Mouse (Mus musculus): ENCODE measurements around the gene Dmpk. TPM values are rescaled to one million over a fixed set of nuclear protein-coding genes. Genes with fewer than 3 reads are reported as not detected.
A peak's percentile ranks its signal among the peaks of the same experiment; 100 is the strongest.
"Not testable (repeated sequence)": the region's sequence is repeated elsewhere in the genome, so short reads cannot be mapped to it uniquely, and the experiment has no call there.

Dmpk gene
- polyA plus RNA-seq, 1 experiment = 7.7 TPM

DNA sequence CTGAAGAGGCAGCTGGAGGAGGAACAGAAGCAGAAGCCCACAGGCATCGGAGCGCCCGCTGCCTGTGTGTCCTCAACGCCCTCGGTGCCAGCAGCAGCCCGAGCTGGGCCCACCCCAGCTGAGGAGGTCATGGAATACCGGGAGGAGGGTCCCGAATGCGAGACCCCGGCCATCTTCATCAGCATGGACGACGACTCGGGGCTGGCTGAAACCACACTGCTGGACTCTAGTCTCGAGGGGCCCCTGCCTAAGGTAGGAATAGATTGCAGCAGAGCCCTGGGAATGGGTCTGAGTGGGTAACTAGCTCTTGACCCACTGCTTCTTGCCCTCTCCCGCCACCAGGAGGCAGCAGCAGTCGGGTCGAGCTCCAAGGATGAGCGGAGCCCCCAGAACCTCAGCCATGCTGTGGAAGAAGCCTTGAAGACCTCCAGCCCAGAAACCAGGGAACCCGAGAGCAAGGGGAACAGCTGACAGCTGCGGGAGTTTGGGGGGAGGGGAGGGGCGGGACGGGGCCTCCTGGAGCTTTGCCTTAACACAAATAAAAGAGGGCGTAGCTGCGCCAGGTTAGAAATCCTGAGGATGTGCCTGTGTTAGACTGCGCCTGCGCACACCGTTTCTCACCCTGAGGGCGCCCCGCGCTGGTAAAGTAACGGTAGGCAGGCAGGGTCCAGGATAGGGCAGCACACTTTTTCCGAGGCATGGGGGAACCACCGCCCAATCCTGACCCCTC lies 29.4 kb upstream of the Dmpk start, which contains the start of gene Rsph6a:
Gene Rsph6a, plus strand, starts transcription at position 644 of the 730 bp plus-strand sequence.
- TF ChIP-seq GATA1 (IDR thresholded peaks at IDR 0.05; ENCODE audit: borderline replicate concordance, low read length) (no peak), FLI1 (IDR thresholded peaks at IDR 0.05; ENCODE audit: low read length) (no peak)
- peaks cover 68% of the 10 kb centered on the region for H3K36me3 ChIP-seq (replicated peaks; ENCODE audit: low read length)
- peaks cover 11% of the 10 kb centered on the region for H3K27me3 ChIP-seq (replicated peaks)
- H3K9me3 ChIP-seq = no peaks in the 10 kb centered on the region
- no peak within 1 kb of the TSS for H3K4me3 ChIP-seq (replicated peaks)
- peaks cover 7% of the 10 kb centered on the region for H3K4me1 ChIP-seq

- H3K36me3 ChIP-seq (replicated peaks; ENCODE audit: low read length) = peaks cover 63% of the 10 kb centered on the region
- H3K9me3 ChIP-seq = no peaks in the 10 kb centered on the region
- H3K27me3 ChIP-seq (replicated peaks) = peaks cover 14% of the 10 kb centered on the region
- TF ChIP-seq FLI1 (IDR thresholded peaks at IDR 0.05; ENCODE audit: low read length) = no peak
- no peak for TF ChIP-seq GATA1 (IDR thresholded peaks at IDR 0.05; ENCODE audit: borderline replicate concordance, low read length)
- H3K4me1 ChIP-seq = peaks cover 7% of the 10 kb centered on the region
- H3K4me3 ChIP-seq (replicated peaks) = no peak overlapping the region
Measured at GRCm38 (mm10) chr7:19054777-19055076, 28.9 kb upstream of the Dmpk start.

GRCm38 (mm10) chr7:19055108-19055507 lies 28.5 kb upstream of the Dmpk start:
- Histone ChIP-seq H3K9me3 (no peaks in the 10 kb centered on the region), H3K4me3 (replicated peaks) (no peak overlapping the region), H3K27me3 (replicated peaks) (peaks cover 17% of the 10 kb centered on the region), H3K36me3 (replicated peaks; ENCODE audit: low read length) (peaks cover 59% of the 10 kb centered on the region), H3K4me1 (peaks cover 7% of the 10 kb centered on the region)
- TF ChIP-seq GATA1 (IDR thresholded peaks at IDR 0.05; ENCODE audit: borderline replicate concordance, low read length) (no peak), FLI1 (IDR thresholded peaks at IDR 0.05; ENCODE audit: low read length) (no peak)

DNA sequence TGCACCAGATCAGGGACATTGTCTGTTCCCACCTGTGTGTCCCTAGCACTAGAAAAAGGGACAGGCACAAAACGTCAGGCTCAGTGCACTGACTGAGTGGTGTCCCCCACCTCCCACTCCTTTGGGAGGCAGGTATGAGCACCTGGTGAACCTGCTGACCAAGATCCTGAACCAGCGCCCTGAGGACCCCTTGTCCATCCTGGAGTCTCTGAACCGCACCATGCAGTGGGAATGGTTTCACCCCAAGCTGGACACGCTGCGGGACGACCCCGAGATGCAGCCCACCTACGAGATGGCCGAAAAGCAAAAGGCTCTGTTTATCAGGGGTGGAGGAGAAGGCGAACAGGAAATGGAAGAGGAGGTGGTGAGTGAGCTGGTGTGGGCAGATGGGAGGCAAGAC lies 26.2 kb upstream of the Dmpk start:
- no peak overlapping the region for H3K4me3 ChIP-seq (replicated peaks)
- H3K36me3 ChIP-seq (replicated peaks; ENCODE audit: low read length) = peaks cover 36% of the 10 kb centered on the region
- peaks cover 31% of the 10 kb centered on the region for H3K27me3 ChIP-seq (replicated peaks)
- TF ChIP-seq FLI1 (IDR thresholded peaks at IDR 0.05; ENCODE audit: low read length) (no peak), GATA1 (IDR thresholded peaks at IDR 0.05; ENCODE audit: borderline replicate concordance, low read length) (no peak)
- no peaks in the 10 kb centered on the region for H3K9me3 ChIP-seq
- peaks cover 7% of the 10 kb centered on the region for H3K4me1 ChIP-seq

- Histone ChIP-seq H3K27me3 (replicated peaks) (peaks cover 77% of the 10 kb centered on the region), H3K36me3 (replicated peaks; ENCODE audit: low read length) (no peaks in the 10 kb centered on the region), H3K4me3 (replicated peaks) (peak overlapping the region; percentile 42), H3K4me1 (peaks cover 4% of the 10 kb centered on the region; the same call in 1 of the 2 replicates), H3K9me3 (peaks cover 23% of the 10 kb centered on the region)
- TF ChIP-seq GATA1 (IDR thresholded peaks at IDR 0.05; ENCODE audit: borderline replicate concordance, low read length) = no peak
- TF ChIP-seq FLI1 (IDR thresholded peaks at IDR 0.05; ENCODE audit: low read length) = no peak
Measured at GRCm38 (mm10) chr7:19065896-19066295, 17.8 kb upstream of the Dmpk start.

DNA sequence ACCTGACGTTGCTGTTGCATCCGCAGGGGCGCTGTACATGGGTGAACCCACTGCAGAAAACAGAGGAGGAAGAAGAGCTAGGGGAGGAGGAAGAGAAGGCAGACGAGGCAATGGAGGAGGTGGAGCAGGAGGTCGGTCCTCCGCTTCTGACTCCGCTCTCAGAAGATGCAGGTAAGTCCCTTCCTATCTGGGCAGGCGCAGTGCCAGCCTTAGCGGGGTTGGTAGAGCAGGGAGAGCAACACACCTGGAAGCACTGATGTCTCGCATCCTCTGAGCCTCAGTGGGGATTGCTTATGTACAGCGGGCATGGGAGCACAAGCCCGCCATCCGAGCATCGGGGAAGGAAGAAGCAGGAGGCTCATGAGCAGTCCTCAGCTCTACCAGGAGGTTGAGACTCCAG lies 16.6 kb upstream of the Dmpk start:
- TF ChIP-seq FLI1 (IDR thresholded peaks at IDR 0.05; ENCODE audit: low read length) (no peak), GATA1 (IDR thresholded peaks at IDR 0.05; ENCODE audit: borderline replicate concordance, low read length) (no peak)
- Histone ChIP-seq H3K9me3 (peaks cover 23% of the 10 kb centered on the region), H3K36me3 (replicated peaks; ENCODE audit: low read length) (no peaks in the 10 kb centered on the region), H3K4me3 (replicated peaks) (no peak overlapping the region), H3K27me3 (replicated peaks) (peaks cover 76% of the 10 kb centered on the region), H3K4me1 (peaks cover 4% of the 10 kb centered on the region; the same call in 1 of the 2 replicates)

- peaks cover 76% of the 10 kb centered on the region for H3K27me3 ChIP-seq (replicated peaks)
Measured at GRCm38 (mm10) chr7:19067935-19068334, 15.7 kb upstream of the Dmpk start.

DNA sequence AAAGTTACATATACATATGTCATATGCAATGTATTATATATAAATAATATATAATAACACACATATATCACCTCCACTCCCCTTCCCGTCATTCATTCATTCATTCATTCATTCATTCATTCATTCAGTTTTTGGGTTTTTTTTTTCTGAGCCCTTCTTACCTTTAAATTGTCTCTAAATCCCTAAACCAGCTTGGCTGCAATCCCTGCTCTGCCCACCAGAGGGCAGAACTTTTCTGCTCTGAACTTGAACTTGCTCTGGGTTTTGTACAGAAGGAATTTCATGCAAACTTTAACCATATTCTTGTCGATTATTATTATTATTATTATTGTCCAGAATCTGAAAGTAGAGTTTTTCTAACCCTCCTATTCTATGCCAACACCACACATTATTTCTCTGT lies 14.9 kb upstream of the Dmpk start:
- no peaks in the 10 kb centered on the region for H3K36me3 ChIP-seq (replicated peaks; ENCODE audit: low read length)
- peaks cover 78% of the 10 kb centered on the region for H3K27me3 ChIP-seq (replicated peaks)
- H3K4me1 ChIP-seq = peaks cover 4% of the 10 kb centered on the region; the same call in 1 of the 2 replicates
- H3K9me3 ChIP-seq = peaks cover 27% of the 10 kb centered on the region
- no peak for TF ChIP-seq GATA1 (IDR thresholded peaks at IDR 0.05; ENCODE audit: borderline replicate concordance, low read length)
- TF ChIP-seq FLI1 (IDR thresholded peaks at IDR 0.05; ENCODE audit: low read length) = no peak
- no peak overlapping the region for H3K4me3 ChIP-seq (replicated peaks)

More at GRCm38 (mm10) chr7:19067935-19068334, 15.7 kb upstream of the Dmpk start:
- Histone ChIP-seq H3K4me3 (replicated peaks) (no peak overlapping the region), H3K36me3 (replicated peaks; ENCODE audit: low read length) (no peaks in the 10 kb centered on the region), H3K4me1 (peaks cover 4% of the 10 kb centered on the region; the same call in 1 of the 2 replicates), H3K9me3 (peaks cover 23% of the 10 kb centered on the region)
- no peak for TF ChIP-seq FLI1 (IDR thresholded peaks at IDR 0.05; ENCODE audit: low read length)
- no peak for TF ChIP-seq GATA1 (IDR thresholded peaks at IDR 0.05; ENCODE audit: borderline replicate concordance, low read length)

- Histone ChIP-seq H3K4me3 (replicated peaks) (no peak overlapping the region), H3K9me3 (peaks cover 35% of the 10 kb centered on the region), H3K4me1 (peaks cover 4% of the 10 kb centered on the region; the same call in 1 of the 2 replicates), H3K36me3 (replicated peaks; ENCODE audit: low read length) (no peaks in the 10 kb centered on the region), H3K27me3 (replicated peaks) (peaks cover 78% of the 10 kb centered on the region)
- TF ChIP-seq GATA1 (IDR thresholded peaks at IDR 0.05; ENCODE audit: borderline replicate concordance, low read length) (no peak), FLI1 (IDR thresholded peaks at IDR 0.05; ENCODE audit: low read length) (no peak)
Measured at GRCm38 (mm10) chr7:19069500-19069899, 14.1 kb upstream of the Dmpk start.

GRCm38 (mm10) chr7:19071024-19071423 lies 12.6 kb upstream of the Dmpk start:
- H3K4me3 ChIP-seq (replicated peaks); H3K36me3 ChIP-seq (replicated peaks; ENCODE audit: low read length): not testable (repeated sequence)
- Histone ChIP-seq H3K27me3 (replicated peaks) (peaks cover 78% of the 10 kb centered on the region), H3K4me1 (peaks cover 12% of the 10 kb centered on the region), H3K9me3 (peaks cover 35% of the 10 kb centered on the region)

All from megakaryocyte, embryonic 14.5 days (primary cell).